Mouse (Mus musculus): ENCODE measurements around the gene Bfsp2. TPM values are rescaled to one million over a fixed set of nuclear protein-coding genes. Genes with fewer than 3 reads are reported as not detected.

Bfsp2 gene
- polyA plus RNA-seq (2015; fragmentation: Nextera tagmentation; extraction: Ambion mirVana) = 0.53 and 0.71 TPM in 2 replicates

- H3K27me3 ChIP-seq (replicated peaks) = no peaks in the 10 kb centered on the region
- no peak within 1 kb of the TSS for H3K4me2 ChIP-seq
- no peak for ATAC-seq (ENCODE audit: insufficient read depth, low FRiP score, low read depth)
- H3K4me3 ChIP-seq (replicated peaks) = no peak within 1 kb of the TSS
- no peak within 1 kb of the TSS for H3K9ac ChIP-seq
- no peaks in the 10 kb centered on the region for H3K9me3 ChIP-seq
- 79% methylated on average over 9 of the region's 9 CpGs for WGBS
- 0 out of 2 replicates have a peak, but pooled peaks cover 2% of the 10 kb centered on the region for H3K4me1 ChIP-seq
- H3K36me3 ChIP-seq = no peaks in the 10 kb centered on the region
- no peak within 1 kb of the TSS for H3K27ac ChIP-seq
These were observed at the start of gene Bfsp2 for GRCm38 (mm10) chr9:103480044-103480576. Bfsp2 (minus strand) TSS chr9:103480420.

GRCm38 (mm10) chr9:103525041-103525537 is 44.9 kb upstream of the Bfsp2 start:
- Histone ChIP-seq H3K27ac (no peak overlapping the region), H3K4me2 (no peak overlapping the region), H3K4me1 (peaks cover 6% of the 10 kb centered on the region), H3K9ac (no peak overlapping the region), H3K4me3 (replicated peaks) (no peak overlapping the region), H3K9me3 (no peaks in the 10 kb centered on the region), H3K36me3 (no peaks in the 10 kb centered on the region), H3K27me3 (replicated peaks) (no peaks in the 10 kb centered on the region)
- 22% methylated on average over 10 of the region's 10 CpGs for whole genome bisulfite sequencing
- ATAC-seq (ENCODE audit: insufficient read depth, low FRiP score, low read depth) = 0 out of 2 replicates have a peak, but pooled peaks have one; percentile 14

GRCm38 (mm10) chr9:103524600-103524999 is 44.4 kb upstream of the Bfsp2 start:
- H3K4me2 ChIP-seq = no peak overlapping the region
- no peak overlapping the region for H3K9ac ChIP-seq
- WGBS = 42% methylated on average over 5 of the region's 5 CpGs
- no peak overlapping the region for H3K27ac ChIP-seq
- H3K9me3 ChIP-seq = no peaks in the 10 kb centered on the region
- no peaks in the 10 kb centered on the region for H3K36me3 ChIP-seq
- no peak overlapping the region for H3K4me3 ChIP-seq (replicated peaks)
- no peak for ATAC-seq (ENCODE audit: insufficient read depth, low FRiP score, low read depth)
- no peaks in the 10 kb centered on the region for H3K27me3 ChIP-seq (replicated peaks)
- peaks cover 6% of the 10 kb centered on the region for H3K4me1 ChIP-seq

GRCm38 (mm10) chr9:103523742-103524403 is 43.7 kb upstream of the Bfsp2 start:
- Histone ChIP-seq H3K9me3 (no peaks in the 10 kb centered on the region), H3K4me2 (no peak overlapping the region), H3K27ac (no peak overlapping the region), H3K9ac (no peak overlapping the region), H3K36me3 (no peaks in the 10 kb centered on the region), H3K4me3 (replicated peaks) (no peak overlapping the region), H3K27me3 (replicated peaks) (no peaks in the 10 kb centered on the region), H3K4me1 (peaks cover 6% of the 10 kb centered on the region)
- ATAC-seq (ENCODE audit: insufficient read depth, low FRiP score, low read depth) = no peak
- 57% methylated on average over 7 of the region's 7 CpGs for WGBS

GRCm38 (mm10) chr9:103523008-103523407 is 42.8 kb upstream of the Bfsp2 start:
- Histone ChIP-seq H3K36me3 (no peaks in the 10 kb centered on the region), H3K27me3 (replicated peaks) (no peaks in the 10 kb centered on the region), H3K4me2 (no peak overlapping the region), H3K9ac (no peak overlapping the region), H3K9me3 (no peaks in the 10 kb centered on the region), H3K27ac (no peak overlapping the region), H3K4me3 (replicated peaks) (no peak overlapping the region), H3K4me1 (peaks cover 6% of the 10 kb centered on the region)
- ATAC-seq (ENCODE audit: insufficient read depth, low FRiP score, low read depth) = no peak
- WGBS = 36% methylated on average over 4 of the region's 6 CpGs

- no peak overlapping the region for H3K4me3 ChIP-seq (replicated peaks)
- no peak for ATAC-seq (ENCODE audit: insufficient read depth, low FRiP score, low read depth)
- H3K4me1 ChIP-seq = no peaks in the 10 kb centered on the region
- no peak overlapping the region for H3K4me2 ChIP-seq
- no peaks in the 10 kb centered on the region for H3K9me3 ChIP-seq
- H3K36me3 ChIP-seq = no peaks in the 10 kb centered on the region
- 64% methylated on average over 2 of the region's 2 CpGs for WGBS
- no peaks in the 10 kb centered on the region for H3K27me3 ChIP-seq (replicated peaks)
- no peak overlapping the region for H3K27ac ChIP-seq
- H3K9ac ChIP-seq = no peak overlapping the region
These were observed 33.7 kb upstream of the Bfsp2 start for GRCm38 (mm10) chr9:103513884-103514283.

- Histone ChIP-seq H3K4me1 (no peaks in the 10 kb centered on the region), H3K27me3 (replicated peaks) (no peaks in the 10 kb centered on the region), H3K27ac (no peak overlapping the region), H3K9me3 (no peaks in the 10 kb centered on the region), H3K4me2 (no peak overlapping the region), H3K9ac (no peak overlapping the region), H3K4me3 (replicated peaks) (no peak overlapping the region), H3K36me3 (no peaks in the 10 kb centered on the region)
- 76% methylated on average over 6 of the region's 6 CpGs for WGBS
- ATAC-seq (ENCODE audit: insufficient read depth, low FRiP score, low read depth) = no peak
These were observed 32.0 kb upstream of the Bfsp2 start for GRCm38 (mm10) chr9:103512257-103512656.

GRCm38 (mm10) chr9:103506968-103507584 is 26.9 kb upstream of the Bfsp2 start:
- WGBS = 52% methylated on average over 7 of the region's 7 CpGs
- H3K4me3 ChIP-seq (replicated peaks) = no peak overlapping the region
- no peak overlapping the region for H3K4me2 ChIP-seq
- no peaks in the 10 kb centered on the region for H3K36me3 ChIP-seq
- peak; percentile 75 for ATAC-seq (ENCODE audit: insufficient read depth, low FRiP score, low read depth)
- no peaks in the 10 kb centered on the region for H3K4me1 ChIP-seq
- H3K9ac ChIP-seq = no peak overlapping the region
- H3K27me3 ChIP-seq (replicated peaks) = no peaks in the 10 kb centered on the region
- no peak overlapping the region for H3K27ac ChIP-seq
- H3K9me3 ChIP-seq = no peaks in the 10 kb centered on the region

GRCm38 (mm10) chr9:103505067-103505466 is 24.8 kb upstream of the Bfsp2 start:
- H3K9me3 ChIP-seq = no peaks in the 10 kb centered on the region
- H3K4me2 ChIP-seq = no peak overlapping the region
- H3K27me3 ChIP-seq (replicated peaks) = no peaks in the 10 kb centered on the region
- H3K36me3 ChIP-seq = no peaks in the 10 kb centered on the region
- no peak overlapping the region for H3K9ac ChIP-seq
- no peak overlapping the region for H3K27ac ChIP-seq
- H3K4me1 ChIP-seq = 0 out of 2 replicates have a peak, but pooled peaks cover 3% of the 10 kb centered on the region
- no peak overlapping the region for H3K4me3 ChIP-seq (replicated peaks)
- WGBS = 71% methylated on average over 5 of the region's 5 CpGs
- ATAC-seq (ENCODE audit: insufficient read depth, low FRiP score, low read depth) = no peak

GRCm38 (mm10) chr9:103504646-103505045 is 24.4 kb upstream of the Bfsp2 start:
- Histone ChIP-seq H3K9ac (no peak overlapping the region), H3K36me3 (no peaks in the 10 kb centered on the region), H3K9me3 (no peaks in the 10 kb centered on the region), H3K4me3 (replicated peaks) (no peak overlapping the region), H3K27ac (no peak overlapping the region), H3K4me1 (0 out of 2 replicates have a peak, but pooled peaks cover 3% of the 10 kb centered on the region), H3K4me2 (no peak overlapping the region), H3K27me3 (replicated peaks) (no peaks in the 10 kb centered on the region)
- WGBS = 88% methylated on average over 1 of the region's 1 CpGs
- no peak for ATAC-seq (ENCODE audit: insufficient read depth, low FRiP score, low read depth)

- Histone ChIP-seq H3K27me3 (replicated peaks) (no peaks in the 10 kb centered on the region), H3K36me3 (no peaks in the 10 kb centered on the region), H3K9ac (no peak overlapping the region), H3K9me3 (no peaks in the 10 kb centered on the region), H3K4me3 (replicated peaks) (no peak overlapping the region), H3K4me2 (no peak overlapping the region), H3K4me1 (0 out of 2 replicates have a peak, but pooled peaks cover 3% of the 10 kb centered on the region), H3K27ac (no peak overlapping the region)
- no peak for ATAC-seq (ENCODE audit: insufficient read depth, low FRiP score, low read depth)
- WGBS = 92% methylated on average over 3 of the region's 3 CpGs
These were observed 23.5 kb upstream of the Bfsp2 start for GRCm38 (mm10) chr9:103503586-103504298.
